Mouse (Mus musculus) thymus, postnatal 0 days (tissue): ENCODE measurements at regions not wholly inside any gene's neighbourhood (a gene's known extent, or its start where the extent isn't known, plus 50 kb on each side); places are given as distances from the start of the nearest gene placed in this dataset.

Experiments used
- DNase-seq: peaks from one replicate; pipeline ENCODE4 v3.0.0-alpha.2; 2015; ENCODE audit warnings: low spot score

DNA sequence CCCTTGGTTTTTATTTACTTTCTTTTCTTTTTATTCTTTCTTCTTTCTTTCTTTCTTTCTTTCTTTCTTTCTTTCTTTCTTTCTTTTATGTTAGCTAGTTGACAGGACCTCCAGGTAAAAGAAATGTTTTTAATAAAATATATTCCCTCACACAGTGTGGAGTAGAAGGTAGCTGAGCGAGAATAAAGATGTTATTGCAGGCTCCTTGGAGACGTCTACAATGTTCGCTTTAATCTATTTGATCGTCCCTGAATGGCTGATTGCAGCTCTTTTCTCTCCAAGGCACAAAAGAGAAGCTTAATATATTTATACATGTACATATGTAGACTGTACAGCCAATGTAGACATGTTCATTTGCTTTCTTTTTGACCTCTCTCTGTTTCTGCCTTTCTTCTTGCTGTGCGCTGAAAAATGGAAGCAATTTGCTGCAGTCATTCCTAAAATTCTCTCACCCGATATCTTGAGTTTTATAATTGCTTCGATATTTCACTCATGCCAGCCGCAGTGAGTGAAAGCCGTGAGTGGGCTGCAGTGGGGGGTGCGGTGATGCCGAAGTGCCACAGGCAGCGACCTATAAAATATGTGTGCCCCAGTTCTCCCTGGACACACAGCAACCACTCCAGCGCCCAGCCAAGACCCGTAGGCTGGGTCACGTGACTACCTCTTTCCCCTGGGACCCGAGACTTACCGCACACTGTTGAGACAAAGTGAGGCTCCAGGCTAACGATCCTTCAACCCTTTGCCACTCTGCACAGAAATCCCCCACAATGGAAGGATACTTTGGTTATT is 237.9 kb upstream of the Arglu1 start:
- DNase-seq: no peak

- no peak for DNase-seq
Measured at GRCm38 (mm10) chr8:8921446-8921845, 231.1 kb upstream of the Arglu1 start.

DNA sequence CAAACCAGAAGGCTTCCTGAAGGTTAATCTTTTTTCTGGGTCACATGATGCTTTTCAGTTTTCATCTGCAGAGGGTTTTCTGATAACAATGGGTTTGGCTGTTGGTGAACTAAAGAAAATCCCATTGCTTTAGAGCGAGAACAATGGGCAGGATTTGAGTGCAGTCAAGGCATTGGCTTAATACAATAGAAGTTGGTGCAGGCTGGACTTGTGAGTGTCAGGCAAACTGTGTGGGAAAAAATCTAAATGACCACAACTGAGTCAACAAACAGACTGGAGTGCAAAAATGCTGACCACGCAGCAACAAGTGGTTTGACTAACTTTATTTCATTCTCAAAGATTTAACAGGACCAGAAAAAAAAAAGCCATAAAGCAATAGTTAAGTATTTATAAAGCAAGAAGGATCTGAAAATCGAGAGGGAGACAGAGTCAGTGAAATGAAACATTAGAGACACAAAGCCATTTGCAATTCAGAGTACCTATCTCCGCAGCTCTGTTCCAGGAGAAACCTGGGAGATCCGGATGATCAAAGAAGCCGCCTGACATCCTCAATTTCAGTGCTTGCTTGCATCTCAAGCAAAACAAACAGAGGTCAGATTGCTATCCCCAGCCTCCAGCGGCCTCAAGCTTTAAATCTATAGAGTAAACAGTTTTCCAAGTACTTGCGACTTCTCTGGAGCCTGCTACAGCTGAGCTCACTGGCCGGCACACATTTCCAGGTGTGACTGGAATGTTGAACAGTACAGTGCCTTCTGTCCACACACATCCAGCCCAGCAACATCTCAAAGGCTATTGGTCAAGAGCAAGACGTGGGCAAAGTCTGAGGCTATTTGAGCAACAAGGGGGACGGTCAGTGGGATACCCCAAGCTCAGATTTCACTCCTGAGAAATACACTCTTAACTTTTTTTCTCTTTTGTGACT is 229.5 kb upstream of the Arglu1 start:
- DNase-seq: no peak

GRCm38 (mm10) chr8:8919040-8919439 is 228.7 kb upstream of the Arglu1 start:
- no peak for DNase-seq

DNA sequence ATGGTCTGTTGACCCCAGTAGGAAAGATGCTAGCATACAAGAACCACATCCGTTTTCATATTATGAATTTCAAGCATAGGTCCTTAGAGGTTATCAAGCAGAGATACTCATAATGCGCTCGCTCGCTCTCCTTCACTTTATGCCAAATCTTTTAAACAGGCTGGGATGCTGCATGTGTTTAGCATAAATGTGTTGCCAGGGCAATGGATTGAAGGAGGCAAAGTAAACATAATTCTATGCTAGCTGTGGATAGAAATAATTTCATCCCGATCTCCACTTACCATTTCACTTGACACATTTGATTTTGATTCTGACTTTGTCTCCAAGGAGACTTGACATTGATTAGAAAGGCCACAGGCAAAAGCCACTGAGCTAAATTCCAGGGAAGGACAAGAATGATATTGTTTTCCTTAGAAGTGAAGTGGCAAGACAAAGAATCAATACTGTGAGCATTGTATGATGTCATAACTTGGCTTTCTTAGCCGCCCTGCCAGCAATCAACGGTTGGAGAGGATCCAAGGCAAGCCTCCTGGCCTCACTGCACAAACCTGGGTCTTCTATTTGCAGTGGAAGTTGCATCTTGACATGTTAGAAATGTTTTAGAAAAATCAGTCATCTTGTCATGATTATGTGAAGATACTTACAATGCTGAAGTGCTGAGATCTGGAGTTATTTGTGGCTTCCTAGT is 217.3 kb upstream of the Arglu1 start:
- DNase-seq: no peak

GRCm38 (mm10) chr8:8892996-8893395 is 202.7 kb upstream of the Arglu1 start:
- no peak for DNase-seq

- no peak for DNase-seq
Measured at GRCm38 (mm10) chr8:8877286-8877685, 187.0 kb upstream of the Arglu1 start.

DNA sequence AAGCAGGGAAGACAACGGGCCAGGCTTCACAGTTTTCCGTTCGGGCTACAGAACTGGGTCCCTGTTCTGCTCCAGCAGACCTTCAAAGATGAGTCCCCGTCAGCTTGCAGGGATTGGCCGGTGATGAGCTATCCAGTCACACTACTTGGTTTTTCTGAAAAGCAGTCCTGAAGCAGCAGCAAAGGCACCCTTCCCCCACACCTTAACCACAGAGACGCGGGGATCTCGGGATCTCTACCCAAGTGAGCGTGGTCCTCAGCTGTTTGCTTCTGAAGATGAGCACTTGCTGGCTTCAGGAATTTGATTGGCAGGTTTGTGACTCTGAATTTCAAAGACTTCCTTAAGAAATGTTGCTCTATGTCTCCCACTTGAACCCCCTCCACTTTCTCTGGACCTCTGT is 186.6 kb upstream of the Arglu1 start:
- no peak for DNase-seq

DNA sequence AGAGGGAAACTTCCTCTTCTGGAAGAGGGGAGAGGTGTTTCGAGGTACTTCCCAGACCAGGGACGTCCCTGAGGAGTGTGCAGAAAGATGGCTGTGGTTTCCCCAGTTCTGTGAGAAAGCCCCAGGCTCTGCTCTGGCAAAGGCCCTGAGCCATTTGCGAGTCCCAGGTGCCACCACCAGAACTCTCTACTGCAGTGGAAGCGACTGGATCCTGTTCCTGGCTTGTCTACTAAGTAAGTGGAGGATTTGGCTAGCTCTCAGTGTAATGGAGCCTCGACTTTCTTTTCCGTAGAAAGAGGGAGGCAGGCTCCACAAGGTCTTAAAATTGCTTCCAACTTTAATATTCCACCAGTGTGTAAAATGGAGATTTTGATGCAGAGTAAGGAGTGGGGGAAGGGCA is 186.1 kb upstream of the Arglu1 start:
- no peak for DNase-seq

GRCm38 (mm10) chr8:8871938-8872337 is 181.6 kb upstream of the Arglu1 start:
- DNase-seq: no peak

DNA sequence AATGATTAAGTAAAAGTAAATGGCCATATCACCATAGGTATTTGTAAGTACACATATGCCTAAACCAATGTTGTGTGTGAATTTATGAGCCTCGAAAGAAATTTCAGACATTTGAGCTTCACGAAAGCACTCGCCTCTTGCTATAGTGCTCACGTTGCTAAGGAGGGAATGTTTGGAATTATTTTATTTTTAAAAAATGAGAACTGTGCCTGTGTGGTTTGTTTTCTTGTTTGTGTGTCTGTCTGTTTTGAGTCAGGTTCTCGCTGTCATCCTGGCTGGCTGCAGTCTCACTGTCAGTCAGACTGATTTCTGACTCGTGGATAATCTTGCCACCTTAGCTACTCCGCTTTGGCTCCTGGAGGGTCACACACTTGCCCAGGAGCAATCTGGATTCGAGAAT is 180.7 kb upstream of the Arglu1 start:
- no peak for DNase-seq

GRCm38 (mm10) chr8:8870487-8870886 is 180.2 kb upstream of the Arglu1 start:
- no peak for DNase-seq

DNA sequence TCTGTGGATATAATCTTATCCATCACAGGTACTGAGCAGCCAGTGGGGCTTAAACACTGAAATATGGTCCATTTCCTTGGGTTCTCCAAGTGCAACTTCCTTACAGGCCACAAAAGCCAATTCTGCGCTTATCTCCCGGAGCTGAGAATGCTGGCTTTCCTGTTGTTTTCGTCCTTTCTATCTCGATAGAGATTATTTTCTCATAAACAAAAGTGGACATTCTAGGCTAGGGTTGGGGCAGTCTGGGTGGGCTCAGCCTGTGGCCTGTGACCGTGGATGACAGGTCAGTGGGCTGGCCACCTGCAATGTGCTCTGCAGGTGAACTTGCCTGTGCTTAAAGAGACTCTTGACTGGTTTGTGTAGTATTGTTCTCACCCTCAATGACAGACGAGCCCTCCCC is 179.0 kb upstream of the Arglu1 start:
- DNase-seq: no peak

GRCm38 (mm10) chr8:8867924-8868323 is 177.6 kb upstream of the Arglu1 start:
- no peak for DNase-seq

DNA sequence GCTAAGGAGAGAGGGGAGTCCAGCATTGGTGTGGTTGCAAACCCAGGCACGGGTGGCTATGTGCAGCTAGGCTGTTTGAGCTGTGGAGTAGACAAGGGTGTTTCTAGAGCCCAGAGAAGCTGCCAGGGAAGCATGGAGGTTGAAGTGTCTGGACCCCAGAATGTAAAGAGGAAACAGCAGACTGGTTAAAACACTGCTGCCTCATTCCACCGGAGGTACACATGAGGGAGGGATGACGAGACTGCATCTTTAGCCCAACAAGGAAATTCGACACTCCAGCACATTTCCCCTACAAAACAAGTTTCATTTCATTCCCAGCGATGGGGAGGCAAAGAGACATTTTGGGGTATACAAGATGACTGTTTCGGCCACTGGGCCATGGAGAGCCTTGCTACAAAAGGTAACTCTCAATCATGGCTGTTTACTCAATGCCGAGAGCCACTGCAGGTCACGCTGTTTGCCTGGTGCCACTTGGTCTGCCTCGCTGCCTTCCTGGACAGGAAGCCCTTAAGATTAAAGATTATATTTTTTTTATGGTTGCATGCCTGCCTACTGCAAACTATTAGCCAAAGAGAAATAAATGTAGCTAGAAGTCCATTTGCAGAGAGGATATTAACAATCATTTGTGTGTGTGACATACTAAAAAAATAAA is 176.9 kb upstream of the Arglu1 start:
- DNase-seq: no peak

GRCm38 (mm10) chr8:8862767-8863166 is 172.4 kb upstream of the Arglu1 start:
- no peak for DNase-seq

GRCm38 (mm10) chr8:8861331-8861940 is 171.1 kb upstream of the Arglu1 start:
- no peak for DNase-seq

DNA sequence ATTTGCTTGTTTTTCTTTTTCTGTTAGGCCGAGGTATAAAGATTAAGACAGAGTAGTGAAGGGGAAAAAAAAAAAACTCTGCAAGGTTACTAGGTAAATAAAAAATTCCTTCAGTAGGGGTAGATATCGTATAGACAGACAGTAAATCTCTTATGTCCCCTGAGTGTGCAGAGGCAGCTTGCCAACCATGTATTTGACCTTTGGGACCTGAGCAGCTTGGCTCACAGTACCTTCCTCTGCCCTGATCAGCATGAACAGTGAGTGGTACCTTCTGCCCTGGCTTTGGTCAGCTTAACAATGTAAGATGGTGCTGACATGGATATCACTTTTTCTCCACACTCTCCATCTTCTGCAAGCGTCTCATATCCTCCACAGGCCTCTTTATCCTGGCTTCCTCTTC is 168.3 kb upstream of the Arglu1 start:
- DNase-seq: no peak

DNA sequence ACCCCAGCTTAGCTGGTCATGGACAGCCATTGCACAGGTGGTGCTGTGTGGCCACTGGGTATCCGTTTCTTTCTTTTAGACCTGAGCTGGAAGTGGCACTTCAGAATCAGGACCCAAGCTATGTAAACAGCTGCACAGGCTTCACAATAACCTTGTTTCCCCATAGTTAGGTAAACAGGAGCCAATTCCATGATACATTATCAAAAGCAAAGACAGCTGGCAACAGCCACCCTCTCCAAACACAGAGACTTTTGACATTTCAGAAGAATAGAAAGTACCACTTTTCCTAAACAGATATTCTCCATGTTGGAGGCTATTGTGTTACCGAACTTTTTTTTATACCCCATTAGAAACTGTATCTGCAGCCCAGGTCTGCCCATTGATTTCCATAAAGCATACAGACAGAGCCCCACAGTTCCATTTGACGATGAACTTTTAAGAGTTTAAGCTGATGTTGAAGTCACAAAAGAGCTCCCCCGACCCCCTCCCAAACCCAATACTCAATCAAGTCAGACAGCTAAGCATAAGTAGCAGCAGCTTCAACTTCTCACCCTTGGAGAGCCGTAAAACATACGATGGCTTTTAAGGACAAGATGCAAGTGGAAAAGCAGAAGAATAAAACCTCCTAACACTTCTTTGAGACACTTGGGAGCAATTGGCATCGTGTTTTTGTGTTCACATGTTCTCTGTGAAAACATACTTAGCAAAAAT is 162.5 kb upstream of the Arglu1 start:
- DNase-seq: no peak

DNA sequence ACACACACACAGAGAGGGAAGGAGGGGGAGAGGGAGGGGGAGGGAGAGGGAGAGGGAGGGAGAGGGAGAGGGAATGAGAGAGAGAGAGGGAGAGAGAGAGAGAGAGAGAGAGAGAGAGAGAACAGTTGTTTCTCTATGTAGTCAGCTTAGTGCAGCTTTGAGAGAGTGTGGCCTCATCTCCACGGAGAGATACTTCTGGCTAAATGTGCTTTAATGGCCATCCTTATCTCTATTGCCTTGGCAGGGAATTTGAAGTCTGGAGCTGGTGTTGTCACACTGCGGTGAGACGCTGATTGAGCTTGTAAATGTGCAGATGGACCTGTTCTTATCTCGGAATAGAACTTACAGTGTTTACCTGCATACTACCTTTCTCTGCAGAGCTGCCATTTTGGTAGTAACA is 160.9 kb upstream of the Arglu1 start:
- no peak for DNase-seq
